Mouse (Mus musculus) B cell, adult 62 days (primary cell): Measurements from ENCODE around the gene Gpr22. TPM values are rescaled to one million over a fixed set of nuclear protein-coding genes. Genes with fewer than 3 reads are reported as not detected.

Experiments used
- total RNA-seq: library from RNA; stranded (reverse); gene quantifications from 4 replicates; pipeline ENCODE4 v1.2.4, GENCODE M21; 2023

The Gpr22 gene
- total RNA-seq: not detected in 4 replicates

GRCm38 (mm10) chr12:31713600-31713999 is at the start of gene Gpr22:
Gene Gpr22 (minus strand): TSS chr12:31713947.

Other genes with a start within 250 kb of the Gpr22 start
- gene Cbll1, start 214.3 kb downstream of the Gpr22 start, total RNA-seq: 29.7 to 35.2 TPM (median 33.7 TPM) in 4 replicates
- gene Slc26a4, start 154.0 kb downstream of the Gpr22 start, total RNA-seq: not detected in 4 replicates
- gene Bcap29, start 79.3 kb downstream of the Gpr22 start, total RNA-seq: 28.1 to 38.1 TPM (median 31.8 TPM) in 4 replicates
- gene Dus4l, start 59.1 kb downstream of the Gpr22 start, total RNA-seq: 11.8 to 22.2 TPM (median 14.0 TPM) in 4 replicates
- gene Cog5, start 59.1 kb downstream of the Gpr22 start, total RNA-seq: 54.3 to 67.8 TPM (median 62.6 TPM) in 4 replicates
- 118 to 141 TPM (median 130 TPM) in 4 replicates for gene Hbp1, start 236.6 kb upstream of the Gpr22 start, total RNA-seq